Mouse (Mus musculus) embryonic fibroblast, embryonic 13.5 days (primary cell): Measurements from ENCODE around the gene Eif3i.

ENCODE experiments used
- CTCF ChIP-seq: IDR thresholded peaks from 2 replicates; pipeline ENCODE4 v1.5.1; 2011; ENCODE audit warnings: mild to moderate bottlenecking, control low read depth, low read length, moderate library complexity, borderline replicate concordance; ENCODE audit not compliant: insufficient read depth
- POLR2A ChIP-seq: IDR thresholded peaks from 2 replicates; pipeline ENCODE4 v1.6.1; 2011; ENCODE audit warnings: low read depth, mild to moderate bottlenecking, control low read depth, low read length, moderate library complexity

- TF ChIP-seq CTCF (no peak), POLR2A (no peak)
Measured at GRCm38 (mm10) chr4:129639221-129639620, 38.8 kb upstream of the Eif3i start.
